ENCODE assay signal across 28 mouse cellular contexts in the genomic region with DNA sequence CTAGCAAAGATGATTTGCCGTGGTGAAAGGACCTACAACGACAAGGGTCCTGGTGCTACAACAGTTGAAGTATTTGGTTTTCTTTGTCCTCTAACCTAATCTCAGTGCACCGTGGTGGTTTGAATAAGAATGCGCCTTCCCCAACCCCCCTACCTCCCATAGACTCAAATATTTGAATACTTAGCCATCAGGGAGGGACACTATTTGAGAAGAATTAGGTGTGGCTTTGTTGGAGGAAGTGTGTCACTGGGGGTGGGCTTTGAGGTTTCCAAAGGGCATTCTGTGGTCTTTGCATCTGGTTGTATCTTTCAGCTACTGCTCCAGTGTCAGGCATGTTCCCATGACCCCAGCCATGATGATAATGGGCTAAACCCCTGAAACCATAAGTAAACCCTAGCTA. TPM values are rescaled to one million over a fixed set of nuclear protein-coding genes. Genes with fewer than 3 reads are reported as not detected.
A peak's percentile ranks its signal among the peaks of the same experiment; 100 is the strongest.
DNase-seq lines count a peak whose midpoint lies in the region; ATAC-seq and TF ChIP-seq lines count a peak whose summit lies in the region.
"Had no signal": no experiment of that assay in that cellular context is flagged by ENCODE, and none has a peak within 500 bp of the region (broad histone marks: within the 10 kb centered on the region; RNA-seq: fewer than 3 reads in every experiment).

No protein-coding gene starts in this region.

- H3K27me3 ChIP-seq in ES-Bruce4 (ENCODE audit: control insufficient read depth, insufficient read depth, low read length, poor library complexity, severe bottlenecking), result no peaks in the 10 kb centered on the region; the same call in 1 of the 2 replicates
- H3K27me3 ChIP-seq in stomach, embryonic 16.5 days (ENCODE audit: control insufficient read depth, insufficient read depth, low read length), result no peaks in the 10 kb centered on the region
- H3K27me3 ChIP-seq: embryonic facial prominence, embryonic 15.5 days; heart, embryonic 15.5 days; hindbrain, embryonic 13.5 days; Patski had no signal

- H3K4me1 ChIP-seq in ES-Bruce4 (ENCODE audit: control insufficient read depth, insufficient read depth, low read length), result peaks cover 5% of the 10 kb centered on the region
- H3K4me1 ChIP-seq in stomach, embryonic 16.5 days (ENCODE audit: control insufficient read depth, insufficient read depth, low read length), result 0 out of 2 replicates have a peak, but pooled peaks cover 3% of the 10 kb centered on the region
- H3K4me1 ChIP-seq: hindbrain, embryonic 13.5 days had no signal

- no peaks in the 10 kb centered on the region for H3K36me3 ChIP-seq in ES-Bruce4 (ENCODE audit: control insufficient read depth, insufficient read depth, low read length, poor library complexity, severe bottlenecking)
- H3K36me3 ChIP-seq in stomach, embryonic 16.5 days (ENCODE audit: control insufficient read depth, insufficient read depth, low read length), result no peaks in the 10 kb centered on the region
- H3K36me3 ChIP-seq: embryonic facial prominence, embryonic 15.5 days; forebrain, embryonic 10.5 days; heart, embryonic 15.5 days; hindbrain, embryonic 13.5 days had no signal

- 55% methylated on average over 4 of the region's 4 CpGs for WGBS in stomach, embryonic 16.5 days

- H3K9me3 ChIP-seq in ES-Bruce4 (replicated peaks; ENCODE audit: control insufficient read depth, insufficient read depth, low read length, poor library complexity, severe bottlenecking), result no peaks in the 10 kb centered on the region
- H3K9me3 ChIP-seq in stomach, embryonic 16.5 days (replicated peaks; ENCODE audit: control insufficient read depth, low read length), result no peaks in the 10 kb centered on the region
- H3K9me3 ChIP-seq: embryonic facial prominence, embryonic 15.5 days; forebrain, embryonic 10.5 days; heart, embryonic 15.5 days; hindbrain, embryonic 13.5 days had no signal

- no peak overlapping the region for H3K9ac ChIP-seq in ES-Bruce4 (ENCODE audit: low read depth, poor library complexity, severe bottlenecking)
- H3K9ac ChIP-seq in stomach, embryonic 16.5 days (ENCODE audit: low read length), result no peak overlapping the region
- H3K9ac ChIP-seq: embryonic facial prominence, embryonic 15.5 days; heart, embryonic 15.5 days; hindbrain, embryonic 13.5 days had no signal

- peak; percentile 45 for DNase-seq in 416B (ENCODE audit: low read depth)
- peak; percentile 89 for DNase-seq in ZHBTc4 (ENCODE audit: low read depth, low spot score)
- DNase-seq in ovary, postnatal 14 days (ENCODE audit: low spot score), result no peak
- DNase-seq in testis, postnatal 10 days (ENCODE audit: low spot score), result no peak
- DNase-seq in thymus, adult 18-20 months, result no peak
- no peak for DNase-seq in gastrocnemius, adult 8-10 months (ENCODE audit: low spot score in 2 of 2)
- DNase-seq: adrenal gland, postnatal 10 days; cerebellum, adult 11-12 months; cerebellum, adult 9-11 months; cerebellum, postnatal 36 days; gastrocnemius, postnatal 10 days; heart, adult 2 months; heart, postnatal 14 days; kidney, adult 11 months had no signal

- no peak for TF ChIP-seq POLR2A in ES-Bruce4 (IDR thresholded peaks at IDR 0.05; ENCODE audit: insufficient read depth, low read length)

- H3K27ac ChIP-seq in ES-Bruce4 (ENCODE audit: insufficient read depth, low read length), result peak overlapping the region; percentile 35; the same call in 1 of the 2 replicates
- H3K27ac ChIP-seq in stomach, embryonic 16.5 days (ENCODE audit: low read length), result peak overlapping the region; percentile 72
- H3K27ac ChIP-seq: embryonic facial prominence, embryonic 15.5 days; forebrain, embryonic 10.5 days; heart, adult 2 months; heart, embryonic 15.5 days; hindbrain, embryonic 13.5 days; hindbrain, postnatal 0 days had no signal

- H3K4me2 ChIP-seq in stomach, embryonic 16.5 days (ENCODE audit: low read depth, low read length), result no peak overlapping the region
- H3K4me2 ChIP-seq: embryonic facial prominence, embryonic 15.5 days; heart, embryonic 11.5 days; heart, embryonic 15.5 days; hindbrain, embryonic 13.5 days had no signal

- TF ChIP-seq CTCF in ES-Bruce4 (IDR thresholded peaks at IDR 0.05; ENCODE audit: low read depth, low read length), result no peak

- ATAC-seq in stomach, embryonic 16.5 days (ENCODE audit: insufficient read depth, low FRiP score), result no peak
- ATAC-seq: CD4-positive, CD25-positive, alpha-beta regulatory T cell, adult 4 months; forebrain, embryonic 14.5 days; hindbrain, postnatal 0 days; Patski had no signal

- H3K4me3 ChIP-seq in ES-Bruce4 (ENCODE audit: low read depth, low read length), result no peak overlapping the region
- no peak overlapping the region for H3K4me3 ChIP-seq in stomach, embryonic 16.5 days (replicated peaks; ENCODE audit: low read length)
- H3K4me3 ChIP-seq: embryonic facial prominence, embryonic 15.5 days; erythroblast, embryonic 14.5 days; forebrain, embryonic 10.5 days; heart, adult 2 months; heart, embryonic 15.5 days; hindbrain, embryonic 13.5 days had no signal

- no peak for TF ChIP-seq EP300 in ES-Bruce4 (IDR thresholded peaks at IDR 0.05; ENCODE audit: insufficient read depth, low read depth, low read length)

RNA-seq across cellular contexts. Expression of a gene that starts 27.1 kb away (rescaled TPM):
- polyA plus RNA-seq in ES-Bruce4 (2011; ENCODE audit: insufficient read depth, insufficient read length, low read depth, missing spikeins), result 2.2 and 4.9 TPM in 2 replicates
- 93.9 and 103 TPM in 2 replicates for polyA plus RNA-seq in stomach, embryonic 16.5 days (2015; fragmentation: Nextera tagmentation; extraction: Ambion mirVana)
- total RNA-seq in gastrocnemius, adult 8-10 months (2022), result 10 to 100 TPM; 64.1 to 75.0 (median 65.4) TPM
- polyA plus RNA-seq: erythroblast, embryonic 14.5 days had no signal

RNA-seq across cellular contexts. Expression of a gene that starts 38.0 kb away (rescaled TPM):
- not detected in 2 replicates for polyA plus RNA-seq in ES-Bruce4 (2011; ENCODE audit: insufficient read depth, insufficient read length, low read depth, missing spikeins)
- polyA plus RNA-seq in stomach, embryonic 16.5 days (2015; fragmentation: Nextera tagmentation; extraction: Ambion mirVana), result 5.4 and 5.6 TPM in 2 replicates
- total RNA-seq in gastrocnemius, adult 8-10 months (2022), result not detected
- total RNA-seq: adrenal gland, postnatal 10 days; gastrocnemius, postnatal 10 days; heart, adult 2 months; heart, postnatal 14 days; hematopoietic stem cell, adult 5-6 weeks; MEL had no signal
- polyA plus RNA-seq: CD4-positive, CD25-positive, alpha-beta regulatory T cell, adult 4 months; erythroblast, embryonic 14.5 days; forebrain, embryonic 10.5 days; forebrain, embryonic 14.5 days; heart, adult 2 months; heart, embryonic 11.5 days; heart, embryonic 15.5 days; Patski had no signal

Comparison
In these comparisons a context has a peak if more than half of its experiments do, and no peak if none do; other contexts are left out.
1. DNase-seq: peak in 416B (single experiment) and ZHBTc4 (single experiment); none in ovary, postnatal 14 days (single experiment), testis, postnatal 10 days (single experiment), thymus, adult 18-20 months (0 of 2) and gastrocnemius, adult 8-10 months (0 of 2).
2. RNA of a gene that starts 27.1 kb away (polyA plus RNA-seq): 93.9 to 103 TPM in stomach, embryonic 16.5 days; 2.2 to 4.9 TPM in ES-Bruce4; every median in the first group is over 10 times any median in the second.